Mouse (Mus musculus): ENCODE data around the gene Chd4. TPM values are rescaled to one million over a fixed set of nuclear protein-coding genes. Genes with fewer than 3 reads are reported as not detected.

The Chd4 gene
- polyA plus RNA-seq, 1 experiment from 2014 or later: 123 TPM

DNA sequence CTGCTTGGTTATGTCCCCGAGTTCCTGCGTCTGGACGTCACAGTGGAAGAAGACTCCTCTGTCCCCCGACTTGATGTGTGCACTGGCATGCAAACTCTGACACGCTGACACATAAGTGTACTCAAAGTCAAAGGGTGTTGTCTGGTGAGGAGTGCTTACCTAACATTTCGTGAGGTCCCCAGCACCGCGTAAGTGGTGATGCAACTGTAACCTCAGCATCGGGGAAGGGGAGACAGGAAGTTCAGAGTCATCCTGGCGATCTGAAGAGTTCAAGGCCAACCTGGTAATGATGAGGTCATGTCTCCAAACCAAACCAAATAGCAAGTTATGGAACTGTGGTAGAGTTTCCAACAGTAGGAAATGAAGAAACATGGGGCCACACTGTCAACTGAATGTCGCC, 16.8 kb downstream of the Chd4 start:
- Histone ChIP-seq H3K4me3 (ENCODE audit: low read depth, low read length) (no peak overlapping the region), H3K9ac (ENCODE audit: low read length) (no peak overlapping the region), H3K27ac (ENCODE audit: low read depth, low read length) (no peak overlapping the region), H3K4me1 (ENCODE audit: control insufficient read depth, insufficient read depth, low read length) (no peaks in the 10 kb centered on the region), H3K36me3 (ENCODE audit: control insufficient read depth, insufficient read depth, low read length) (peaks cover 60% of the 10 kb centered on the region), H3K27me3 (ENCODE audit: control insufficient read depth, insufficient read depth, low read length) (no peaks in the 10 kb centered on the region), H3K9me3 (ENCODE audit: control insufficient read depth, low read length) (no peaks in the 10 kb centered on the region), H3K4me2 (ENCODE audit: low read depth) (no peak overlapping the region)
- 96% methylated on average over 11 of the region's 11 CpGs for WGBS
- DNase-seq (ENCODE audit: low spot score): no peak
- no peak for ATAC-seq (ENCODE audit: insufficient read depth, low FRiP score, low TSS enrichment)

DNA sequence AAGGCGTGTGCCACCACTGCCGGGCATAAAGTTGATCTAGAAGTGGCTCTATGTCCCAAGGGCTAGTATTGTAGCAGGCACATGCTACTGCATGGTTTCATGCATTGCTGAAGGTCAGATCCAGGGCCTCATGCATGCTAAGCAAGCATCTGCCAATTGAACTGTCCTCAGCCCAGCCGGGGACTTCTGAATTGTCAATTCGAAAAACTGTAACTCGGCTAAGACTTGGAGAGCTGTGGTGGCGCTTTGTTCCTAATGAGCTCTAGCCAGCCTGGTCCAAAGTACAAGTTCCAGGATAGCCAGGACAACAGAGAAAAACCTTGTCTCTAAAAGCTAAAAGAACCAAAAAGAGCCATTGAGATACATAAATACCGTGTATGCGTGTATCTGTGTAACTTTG, 23.6 kb downstream of the Chd4 start:
- H3K36me3 ChIP-seq (ENCODE audit: control insufficient read depth, insufficient read depth, low read length): peaks cover 48% of the 10 kb centered on the region
- H3K27me3 ChIP-seq (ENCODE audit: control insufficient read depth, insufficient read depth, low read length): no peaks in the 10 kb centered on the region
- no peak for ATAC-seq (ENCODE audit: insufficient read depth, low FRiP score, low TSS enrichment)
- DNase-seq (ENCODE audit: low spot score): no peak
- H3K4me1 ChIP-seq (ENCODE audit: control insufficient read depth, insufficient read depth, low read length): no peaks in the 10 kb centered on the region
- no peak overlapping the region for H3K4me3 ChIP-seq (ENCODE audit: low read depth, low read length)
- 93% methylated on average over 8 of the region's 8 CpGs for WGBS
- H3K27ac ChIP-seq (ENCODE audit: low read depth, low read length): no peak overlapping the region
- no peak overlapping the region for H3K9ac ChIP-seq (ENCODE audit: low read length)
- H3K9me3 ChIP-seq (ENCODE audit: control insufficient read depth, low read length): no peaks in the 10 kb centered on the region
- no peak overlapping the region for H3K4me2 ChIP-seq (ENCODE audit: low read depth)

GRCm38 (mm10) chr6:125128724-125129123, 32.9 kb downstream of the Chd4 start:
- H3K36me3 ChIP-seq (ENCODE audit: control insufficient read depth, insufficient read depth, low read length): peaks cover 32% of the 10 kb centered on the region
- no peak overlapping the region for H3K4me2 ChIP-seq (ENCODE audit: low read depth)
- ATAC-seq (ENCODE audit: insufficient read depth, low FRiP score, low TSS enrichment): no peak
- 94% methylated on average over 12 of the region's 12 CpGs for WGBS
- no peak overlapping the region for H3K27ac ChIP-seq (ENCODE audit: low read depth, low read length)
- H3K27me3 ChIP-seq (ENCODE audit: control insufficient read depth, insufficient read depth, low read length): no peaks in the 10 kb centered on the region
- no peak overlapping the region for H3K9ac ChIP-seq (ENCODE audit: low read length)
- DNase-seq (ENCODE audit: low spot score): no peak
- H3K9me3 ChIP-seq (ENCODE audit: control insufficient read depth, low read length): no peaks in the 10 kb centered on the region
- no peak overlapping the region for H3K4me3 ChIP-seq (ENCODE audit: low read depth, low read length)
- peaks cover 7% of the 10 kb centered on the region for H3K4me1 ChIP-seq (ENCODE audit: control insufficient read depth, insufficient read depth, low read length)

- Histone ChIP-seq H3K9ac (ENCODE audit: low read length) (no peak overlapping the region), H3K9me3 (ENCODE audit: control insufficient read depth, low read length) (no peaks in the 10 kb centered on the region), H3K27me3 (ENCODE audit: control insufficient read depth, insufficient read depth, low read length) (no peaks in the 10 kb centered on the region), H3K27ac (ENCODE audit: low read depth, low read length) (no peak overlapping the region), H3K36me3 (ENCODE audit: control insufficient read depth, insufficient read depth, low read length) (peaks cover 24% of the 10 kb centered on the region), H3K4me3 (ENCODE audit: low read depth, low read length) (no peak overlapping the region), H3K4me2 (ENCODE audit: low read depth) (no peak overlapping the region), H3K4me1 (ENCODE audit: control insufficient read depth, insufficient read depth, low read length) (peaks cover 7% of the 10 kb centered on the region)
- 88% methylated on average over 20 of the region's 20 CpGs for WGBS
- ATAC-seq (ENCODE audit: insufficient read depth, low FRiP score, low TSS enrichment) (no peak), DNase-seq (ENCODE audit: low spot score) (no peak)
Observed at GRCm38 (mm10) chr6:125129710-125130402, 34.1 kb downstream of the Chd4 start.

DNA sequence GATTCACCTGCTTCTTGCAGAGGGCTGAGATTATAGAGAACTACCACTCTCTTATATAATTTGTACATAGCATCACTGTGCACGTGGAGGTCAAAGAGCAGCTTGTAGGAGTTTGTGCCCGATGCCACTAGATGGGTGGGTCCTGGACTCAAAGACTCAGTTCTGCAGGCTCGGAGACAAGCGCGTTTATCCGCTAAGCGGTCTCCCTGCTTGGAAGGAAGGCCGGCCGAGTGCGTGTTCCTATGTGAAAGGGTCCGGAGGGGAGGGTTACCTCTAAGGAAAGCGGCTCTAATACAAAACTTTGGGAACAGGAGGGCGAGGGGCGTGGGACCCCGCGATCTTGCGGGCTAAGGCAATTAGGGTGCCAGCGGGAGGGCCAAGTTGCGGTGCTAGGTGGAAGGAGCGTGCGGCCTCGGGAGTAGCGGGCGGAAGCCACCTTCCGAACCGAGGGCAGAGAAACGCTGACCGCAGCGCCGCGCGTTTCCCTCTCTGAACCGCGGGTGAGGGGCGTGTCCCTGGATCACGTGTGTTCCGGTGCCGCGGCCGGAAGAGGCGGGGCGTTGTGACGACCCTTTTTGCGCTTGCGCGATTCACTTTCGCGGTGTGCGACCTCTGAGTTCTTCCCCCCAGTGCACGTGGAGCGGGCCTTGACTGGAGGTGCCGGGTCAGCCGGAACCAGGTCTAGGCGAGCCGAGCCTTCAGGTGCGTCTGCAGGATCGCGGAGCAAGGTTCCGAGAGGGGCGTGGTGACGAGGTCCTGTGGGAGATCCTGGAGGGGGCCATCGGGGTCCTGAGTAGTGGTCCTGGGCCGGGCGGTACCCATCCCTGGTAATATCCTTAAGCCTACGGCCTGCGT, 35.7 kb downstream of the Chd4 start, which contains the start of gene Nop2:
Gene Nop2, plus strand, starts transcription at position 608 of the 855 bp plus-strand sequence.
- Histone ChIP-seq H3K9ac (ENCODE audit: low read length) (peak within 1 kb of the TSS; percentile 80), H3K27ac (ENCODE audit: low read depth, low read length) (peak within 1 kb of the TSS; percentile 58), H3K9me3 (ENCODE audit: control insufficient read depth, low read length) (no peaks in the 10 kb centered on the region), H3K27me3 (ENCODE audit: control insufficient read depth, insufficient read depth, low read length) (no peaks in the 10 kb centered on the region), H3K4me2 (ENCODE audit: low read depth) (peak within 1 kb of the TSS; percentile 84), H3K36me3 (ENCODE audit: control insufficient read depth, insufficient read depth, low read length) (peaks cover 22% of the 10 kb centered on the region), H3K4me3 (ENCODE audit: low read depth, low read length) (peak within 1 kb of the TSS; percentile 90), H3K4me1 (ENCODE audit: control insufficient read depth, insufficient read depth, low read length) (peaks cover 7% of the 10 kb centered on the region)
- peak; percentile 94 for ATAC-seq (ENCODE audit: insufficient read depth, low FRiP score, low TSS enrichment)
- peak; percentile 96 for DNase-seq (ENCODE audit: low spot score)
- whole genome bisulfite sequencing: under 1% methylated on average over 66 of the region's 66 CpGs

DNA sequence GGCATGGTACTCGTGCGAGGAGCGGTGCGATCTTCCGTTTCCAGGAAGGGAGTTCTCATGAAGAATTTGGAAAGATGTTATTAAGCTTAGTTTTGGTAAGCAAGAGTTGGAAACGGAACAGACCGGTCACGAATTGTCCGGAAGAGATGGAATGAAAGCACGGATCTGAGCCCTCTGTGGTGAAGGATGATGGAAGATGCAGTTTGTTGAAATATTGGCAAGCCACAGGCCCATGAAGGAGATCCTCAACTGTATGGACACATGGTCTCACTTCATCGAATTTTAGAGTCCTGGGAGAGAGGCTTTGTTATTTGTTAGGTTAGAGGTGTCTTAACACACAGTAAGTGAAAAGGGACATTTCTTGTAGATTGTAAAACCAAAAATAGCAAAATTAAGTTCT, 36.7 kb downstream of the Chd4 start:
- ATAC-seq (ENCODE audit: insufficient read depth, low FRiP score, low TSS enrichment) (no peak), DNase-seq (ENCODE audit: low spot score) (no peak)
- no peaks in the 10 kb centered on the region for H3K9me3 ChIP-seq (ENCODE audit: control insufficient read depth, low read length)
- H3K27me3 ChIP-seq (ENCODE audit: control insufficient read depth, insufficient read depth, low read length): no peaks in the 10 kb centered on the region
- H3K9ac ChIP-seq (ENCODE audit: low read length): peak overlapping the region; percentile 80
- no peak overlapping the region for H3K27ac ChIP-seq (ENCODE audit: low read depth, low read length)
- WGBS: 8% methylated on average over 11 of the region's 11 CpGs
- peaks cover 7% of the 10 kb centered on the region for H3K4me1 ChIP-seq (ENCODE audit: control insufficient read depth, insufficient read depth, low read length)
- H3K4me2 ChIP-seq (ENCODE audit: low read depth): peak overlapping the region; percentile 84
- peaks cover 22% of the 10 kb centered on the region for H3K36me3 ChIP-seq (ENCODE audit: control insufficient read depth, insufficient read depth, low read length)
- H3K4me3 ChIP-seq (ENCODE audit: low read depth, low read length): peak overlapping the region; percentile 90

DNA sequence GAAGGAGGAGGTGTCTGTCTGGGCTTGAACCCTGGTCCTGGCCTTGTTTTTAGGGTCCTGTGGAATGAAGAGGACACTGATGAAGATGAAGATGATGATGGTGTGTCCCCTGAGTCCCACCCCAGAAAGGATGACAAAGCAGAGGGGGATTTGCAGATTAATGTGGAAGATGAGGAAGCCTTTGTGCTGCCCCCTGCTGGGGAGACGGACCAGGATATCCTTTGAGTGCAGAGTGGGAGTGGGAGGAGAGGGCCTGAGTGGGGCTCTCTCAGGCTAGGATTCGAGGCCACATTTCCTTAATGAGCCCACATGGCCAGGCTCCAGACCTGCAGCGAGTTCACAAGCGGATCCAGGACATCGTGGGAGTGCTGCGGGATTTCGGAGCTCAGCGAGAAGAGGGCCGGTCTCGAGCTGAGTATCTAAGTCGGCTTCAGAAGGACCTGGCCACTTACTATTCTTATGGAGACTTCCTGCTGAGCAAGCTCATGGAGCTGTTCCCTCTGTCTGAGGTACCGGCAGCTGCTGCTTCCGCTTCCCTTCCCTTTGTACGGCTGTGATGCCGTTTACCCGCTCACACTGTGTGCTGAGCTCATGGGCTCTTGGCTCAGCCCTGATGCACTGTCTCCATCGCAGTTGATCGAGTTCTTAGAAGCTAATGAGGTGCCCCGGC, 41.4 kb downstream of the Chd4 start:
- no peak overlapping the region for H3K4me3 ChIP-seq (ENCODE audit: low read depth, low read length)
- no peak overlapping the region for H3K4me2 ChIP-seq (ENCODE audit: low read depth)
- H3K27ac ChIP-seq (ENCODE audit: low read depth, low read length): no peak overlapping the region
- no peak for DNase-seq (ENCODE audit: low spot score)
- no peak for ATAC-seq (ENCODE audit: insufficient read depth, low FRiP score, low TSS enrichment)
- H3K4me1 ChIP-seq (ENCODE audit: control insufficient read depth, insufficient read depth, low read length): peaks cover 3% of the 10 kb centered on the region; the same call in 1 of the 2 replicates
- H3K36me3 ChIP-seq (ENCODE audit: control insufficient read depth, insufficient read depth, low read length): peaks cover 39% of the 10 kb centered on the region
- 92% methylated on average over 19 of the region's 19 CpGs for WGBS
- H3K9ac ChIP-seq (ENCODE audit: low read length): no peak overlapping the region
- H3K9me3 ChIP-seq (ENCODE audit: control insufficient read depth, low read length): no peaks in the 10 kb centered on the region
- H3K27me3 ChIP-seq (ENCODE audit: control insufficient read depth, insufficient read depth, low read length): no peaks in the 10 kb centered on the region

- Histone ChIP-seq H3K9ac (ENCODE audit: low read length) (no peak overlapping the region), H3K4me2 (ENCODE audit: low read depth) (no peak overlapping the region), H3K36me3 (ENCODE audit: control insufficient read depth, insufficient read depth, low read length) (peaks cover 41% of the 10 kb centered on the region), H3K4me1 (ENCODE audit: control insufficient read depth, insufficient read depth, low read length) (peaks cover 3% of the 10 kb centered on the region; the same call in 1 of the 2 replicates), H3K4me3 (ENCODE audit: low read depth, low read length) (no peak overlapping the region), H3K27ac (ENCODE audit: low read depth, low read length) (no peak overlapping the region), H3K27me3 (ENCODE audit: control insufficient read depth, insufficient read depth, low read length) (no peaks in the 10 kb centered on the region), H3K9me3 (ENCODE audit: control insufficient read depth, low read length) (no peaks in the 10 kb centered on the region)
- WGBS: 94% methylated on average over 7 of the region's 7 CpGs
- DNase-seq (ENCODE audit: low spot score) (no peak), ATAC-seq (ENCODE audit: insufficient read depth, low FRiP score, low TSS enrichment) (no peak)
Observed at GRCm38 (mm10) chr6:125139747-125140146, 44.0 kb downstream of the Chd4 start.
